Comparison of ENCODE assay signal across 9 mouse cellular contexts in genomic region chr15:91752111-91752510, GRCm38 (mm10).
DNase-seq lines count a peak whose midpoint lies in the region; ATAC-seq and TF ChIP-seq lines count a peak whose summit lies in the region.
"Had no signal": no experiment of that assay in that cellular context is flagged by ENCODE, and none has a peak within 500 bp of the region (broad histone marks: within the 10 kb centered on the region; RNA-seq: fewer than 3 reads in every experiment).

No protein-coding gene starts in this region.

- H3K4me1 ChIP-seq in heart, postnatal 0 days (ENCODE audit: control insufficient read depth, insufficient read depth), result no peaks in the 10 kb centered on the region
- no peaks in the 10 kb centered on the region for H3K4me1 ChIP-seq in heart, embryonic 11.5 days (ENCODE audit: control insufficient read depth, insufficient read depth, low read length)

- peaks cover 40% of the 10 kb centered on the region for H3K36me3 ChIP-seq in heart, postnatal 0 days (replicated peaks; ENCODE audit: control insufficient read depth, insufficient read depth, low read length)
- H3K36me3 ChIP-seq in heart, embryonic 11.5 days (ENCODE audit: control insufficient read depth, insufficient read depth, low read length), result no peaks in the 10 kb centered on the region

- DNase-seq in heart, postnatal 0 days (ENCODE audit: low spot score), result no peak
- peak; percentile 48 to 54 for DNase-seq in B cell, adult 2 months
- DNase-seq in adrenal gland, postnatal 36 days, result peak; percentile 44 to 65
- peak; percentile 7 for DNase-seq in fibroblast of lung, adult 2 months (ENCODE audit: low read depth)
- DNase-seq in left cerebral cortex, postnatal 14 days (ENCODE audit: low spot score in 2 of 2), result peak; percentile 67 to 73
- peak; percentile 33 to 40 for DNase-seq in right cerebral cortex, postnatal 36 days (ENCODE audit: low spot score in 2 of 2)

- intact Hi-C loops in left cerebral cortex, postnatal 14 days (cut with DNase I), result loop anchor here (10.0 kb wide), 1 partner anchor 447 kb away; no protein-coding TSS in a partner anchor

- peak; percentile 46 for TF ChIP-seq CTCF in heart, postnatal 0 days (IDR thresholded peaks at IDR 0.05; ENCODE audit: low read depth)

- H3K27ac ChIP-seq in heart, postnatal 0 days (ENCODE audit: low read depth), result no peak overlapping the region
- no peak overlapping the region for H3K27ac ChIP-seq in heart, embryonic 11.5 days (ENCODE audit: low read depth, low read length)

- H3K4me2 ChIP-seq in heart, postnatal 0 days (ENCODE audit: low read depth, low read length), result no peak overlapping the region
- H3K4me2 ChIP-seq in heart, embryonic 11.5 days, result no peak overlapping the region

- no peak overlapping the region for H3K9ac ChIP-seq in heart, postnatal 0 days (replicated peaks; ENCODE audit: low read depth, low read length)
- no peak overlapping the region for H3K9ac ChIP-seq in heart, embryonic 11.5 days (ENCODE audit: low read depth, low read length)

- no peak for ATAC-seq in heart, postnatal 0 days (ENCODE audit: insufficient read depth, low read depth)
- no peak for ATAC-seq in heart, embryonic 11.5 days (replicated peaks; ENCODE audit: insufficient number of reproducible peaks, low FRiP score, low TSS enrichment)
- no peak for ATAC-seq in activated CD4-positive, CD25-positive, alpha-beta regulatory T cell, adult 4 months

- no peaks in the 10 kb centered on the region for H3K9me3 ChIP-seq in heart, postnatal 0 days (replicated peaks; ENCODE audit: control insufficient read depth, low read length)
- H3K9me3 ChIP-seq in heart, embryonic 11.5 days (replicated peaks; ENCODE audit: control insufficient read depth, low read length), result no peaks in the 10 kb centered on the region

- 63% methylated on average over 12 of the region's 12 CpGs for WGBS in heart, postnatal 0 days
- WGBS in heart, embryonic 11.5 days (ENCODE audit: insufficient replicate concordance), result 58% methylated on average over 12 of the region's 12 CpGs

- H3K27me3 ChIP-seq in heart, postnatal 0 days (ENCODE audit: control insufficient read depth, insufficient read depth, low read length), result no peaks in the 10 kb centered on the region
- H3K27me3 ChIP-seq in heart, embryonic 11.5 days (ENCODE audit: control insufficient read depth, insufficient read depth, low read length), result no peaks in the 10 kb centered on the region

- H3K4me3 ChIP-seq in heart, postnatal 0 days (ENCODE audit: low read depth, low read length), result no peak overlapping the region
- H3K4me3 ChIP-seq in heart, embryonic 11.5 days (ENCODE audit: low read depth, low read length), result no peak overlapping the region
- H3K4me3 ChIP-seq: myocyte had no signal

- no peak for TF ChIP-seq EP300 in heart, postnatal 0 days (IDR thresholded peaks at IDR 0.05; ENCODE audit: low read depth)
